Mouse (Mus musculus): ENCODE measurements around the gene Tbc1d9b. TPM values are rescaled to one million over a fixed set of nuclear protein-coding genes. Genes with fewer than 3 reads are reported as not detected.
"Not testable (repeated sequence)": the region's sequence is repeated elsewhere in the genome, so short reads cannot be mapped to it uniquely, and the experiment has no call there.

Gene Tbc1d9b
- polyA plus RNA-seq, 1 experiment from 2014 or later, result 27.7 TPM

GRCm38 (mm10) chr11:50138206-50138822 lies 7.1 kb downstream of the Tbc1d9b start:
- DNase-seq (ENCODE audit: low spot score), result no peak

GRCm38 (mm10) chr11:50139571-50139970 lies 8.4 kb downstream of the Tbc1d9b start:
- DNase-seq (ENCODE audit: low spot score), result no peak

DNA sequence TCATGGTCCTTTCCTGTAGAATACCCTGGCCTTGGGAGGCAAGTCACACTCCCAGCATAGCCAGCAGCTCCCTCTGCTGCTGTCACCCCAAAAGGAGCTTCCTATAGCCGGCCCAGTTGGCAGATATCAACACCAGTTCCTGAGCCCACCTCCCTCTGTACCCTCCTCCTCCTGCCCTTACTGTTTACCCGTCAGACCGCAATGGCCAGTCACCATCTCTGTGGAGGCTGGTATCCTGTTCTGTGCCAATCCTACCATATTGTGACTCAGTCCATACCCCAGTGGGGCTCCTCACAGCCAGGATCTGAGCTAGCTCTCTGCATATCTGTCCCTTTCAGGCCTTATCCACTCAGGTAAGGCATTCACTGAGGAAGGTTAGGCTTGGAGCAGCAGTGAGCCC lies 14.3 kb downstream of the Tbc1d9b start:
- no peak for DNase-seq (ENCODE audit: low spot score)

- no peak for DNase-seq (ENCODE audit: low spot score)
Observed at GRCm38 (mm10) chr11:50146121-50146520, 14.9 kb downstream of the Tbc1d9b start.

DNA sequence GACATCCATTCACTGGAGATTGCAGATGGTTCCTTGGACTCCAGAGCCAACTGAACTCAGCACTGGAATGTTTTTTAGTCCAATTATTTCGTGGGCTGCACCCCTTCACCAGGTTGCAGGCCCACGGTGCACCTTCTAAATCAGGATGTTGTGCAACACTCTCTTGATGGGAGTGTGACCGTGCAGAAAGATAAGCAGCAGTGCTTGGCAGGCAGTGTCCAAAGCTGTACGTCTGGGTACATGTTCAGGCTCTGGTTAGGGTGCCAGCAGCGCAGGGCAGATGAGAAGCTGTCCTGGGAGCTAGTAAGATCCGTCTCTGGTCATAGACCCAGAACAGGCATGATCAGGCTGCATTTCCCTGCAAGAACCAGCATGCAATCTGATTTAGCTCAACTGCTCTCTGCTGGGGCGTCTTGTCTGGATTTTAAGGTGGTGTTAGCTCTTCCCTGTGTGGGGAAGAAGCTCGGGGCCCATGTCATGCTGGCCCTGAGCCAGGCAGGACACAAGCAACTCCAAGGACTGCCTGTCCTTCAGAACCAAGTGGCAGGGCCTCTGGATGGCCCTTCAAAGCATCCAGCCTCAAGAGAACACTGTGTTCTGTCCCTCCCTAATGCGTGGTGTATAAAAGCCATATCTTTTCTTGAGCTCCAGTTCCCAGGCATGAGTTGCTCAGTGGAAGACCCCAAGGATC lies 16.2 kb downstream of the Tbc1d9b start:
- DNase-seq (ENCODE audit: low spot score), result no peak

- DNase-seq (ENCODE audit: low spot score), result no peak
Observed at GRCm38 (mm10) chr11:50147958-50148476, 16.8 kb downstream of the Tbc1d9b start.

DNA sequence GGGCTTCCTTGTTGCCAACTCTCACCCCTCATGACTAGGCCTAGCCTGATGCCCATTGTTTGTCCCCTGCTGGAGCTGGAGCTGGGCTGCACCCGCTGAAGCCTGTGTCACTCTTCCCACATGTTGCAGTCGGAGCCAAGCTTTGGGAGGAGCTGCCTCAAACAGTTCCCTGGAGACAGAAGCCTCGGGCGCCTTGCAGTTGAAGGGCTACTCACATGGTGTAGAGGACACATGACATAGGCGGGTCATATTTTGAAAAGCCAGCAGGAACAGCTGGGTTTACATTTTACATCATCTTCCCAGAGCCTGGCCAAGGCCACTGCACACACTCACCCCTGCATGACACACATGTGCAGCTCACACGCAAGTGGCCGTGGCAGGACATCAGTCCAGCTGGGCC lies 18.0 kb downstream of the Tbc1d9b start:
- DNase-seq (ENCODE audit: low spot score), result no peak

DNA sequence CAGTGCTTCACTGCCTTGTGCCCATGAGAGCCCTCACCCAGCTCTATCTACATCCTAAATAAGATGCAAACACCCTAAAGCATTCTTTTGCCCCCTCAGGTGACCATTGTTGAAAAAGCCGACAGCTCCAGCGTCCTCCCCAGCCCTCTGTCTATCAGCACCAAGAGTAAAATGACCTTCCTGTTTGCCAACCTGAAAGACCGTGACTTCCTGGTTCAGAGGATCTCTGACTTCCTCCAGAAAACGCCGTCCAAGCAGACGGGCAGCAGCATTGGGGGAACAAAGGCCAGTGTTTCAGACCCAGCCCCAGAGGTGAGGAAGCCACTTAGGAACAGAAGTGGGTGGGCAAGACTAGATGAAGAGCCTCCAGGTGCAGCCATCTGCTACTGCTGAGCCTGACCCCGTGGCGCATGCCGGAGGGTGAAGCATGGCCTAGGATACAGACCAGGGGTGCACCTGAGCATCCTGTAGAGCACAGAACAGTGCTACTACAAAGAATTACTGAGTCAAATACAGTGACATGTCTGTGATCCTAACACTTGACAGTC lies 18.5 kb downstream of the Tbc1d9b start:
- DNase-seq (ENCODE audit: low spot score), result no peak

GRCm38 (mm10) chr11:50151374-50151773 lies 20.2 kb downstream of the Tbc1d9b start:
- no peak for DNase-seq (ENCODE audit: low spot score)

DNA sequence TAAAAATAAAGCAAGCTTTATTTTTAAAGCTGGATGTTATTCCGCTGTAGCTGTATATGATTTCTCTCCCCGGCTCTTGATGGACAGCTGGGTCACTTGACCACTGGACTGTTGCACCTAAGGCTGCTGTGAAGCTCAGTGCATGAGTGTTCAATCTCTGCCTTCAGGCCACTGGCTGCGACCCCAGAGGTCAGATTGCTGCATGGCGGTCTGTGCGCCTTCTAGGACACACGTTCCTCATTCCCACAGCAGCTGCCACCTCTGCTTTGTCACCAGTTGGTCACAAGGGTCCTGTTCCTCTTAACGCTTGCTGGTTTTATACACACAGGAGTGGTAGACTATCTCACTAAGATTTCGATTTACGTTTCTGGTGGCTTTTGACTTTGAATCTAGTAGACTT lies 23.0 kb downstream of the Tbc1d9b start:
- no peak for DNase-seq (ENCODE audit: low spot score)

DNA sequence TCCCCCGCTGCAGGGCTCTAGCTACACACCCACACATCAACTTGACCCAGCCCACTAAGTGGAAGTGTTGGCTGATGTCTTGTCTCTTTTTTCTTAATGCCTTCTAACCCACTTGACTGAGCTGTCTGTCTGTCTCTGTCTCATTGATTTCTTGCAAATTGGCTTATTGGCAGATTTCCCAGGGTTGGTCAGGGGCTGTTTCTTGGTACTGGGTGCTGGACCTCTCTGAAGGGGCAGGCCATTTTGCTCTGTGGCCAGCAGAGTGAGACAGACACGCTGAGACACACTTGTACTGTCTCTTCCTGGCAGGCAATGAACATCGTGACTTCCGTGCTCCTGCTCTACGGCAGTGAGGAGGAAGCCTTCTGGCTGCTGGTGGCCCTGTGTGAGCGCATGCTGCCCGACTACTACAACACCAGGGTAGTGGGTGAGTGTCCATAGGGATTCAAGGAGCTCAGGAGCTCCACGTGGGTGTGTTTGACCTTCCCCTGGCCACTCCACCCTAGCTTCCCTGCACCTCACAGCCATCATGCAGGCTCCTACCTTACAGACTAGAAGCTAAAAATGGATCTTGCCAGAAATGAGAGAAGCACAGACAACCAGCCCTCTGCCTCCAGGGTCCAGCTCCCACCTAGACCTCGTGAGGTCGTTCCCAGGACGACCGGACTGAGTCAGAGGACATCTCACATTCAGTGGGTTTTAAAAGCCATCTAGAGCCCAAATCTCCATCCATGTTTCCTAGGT lies 23.8 kb downstream of the Tbc1d9b start:
- no peak for DNase-seq (ENCODE audit: low spot score)

DNA sequence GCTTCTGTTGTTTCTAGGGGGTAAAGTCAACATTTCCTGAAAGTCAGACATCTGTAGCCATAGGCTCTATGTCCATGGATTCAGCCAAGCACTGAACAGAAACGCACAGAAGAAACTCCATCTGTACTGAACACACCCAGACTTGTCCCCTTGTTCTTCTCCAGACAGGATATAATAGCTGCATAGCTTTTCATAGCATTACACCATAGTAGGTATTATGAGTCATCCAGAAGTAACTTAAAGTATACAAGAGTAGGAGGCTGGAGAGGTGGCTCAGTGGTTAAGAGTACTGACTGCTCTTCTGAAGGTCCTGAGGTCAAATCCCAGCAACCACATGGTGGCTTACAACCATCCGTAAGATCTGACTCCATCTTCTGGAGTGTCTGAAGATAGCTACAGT lies 24.6 kb downstream of the Tbc1d9b start:
- no peak for DNase-seq (ENCODE audit: low spot score)

DNA sequence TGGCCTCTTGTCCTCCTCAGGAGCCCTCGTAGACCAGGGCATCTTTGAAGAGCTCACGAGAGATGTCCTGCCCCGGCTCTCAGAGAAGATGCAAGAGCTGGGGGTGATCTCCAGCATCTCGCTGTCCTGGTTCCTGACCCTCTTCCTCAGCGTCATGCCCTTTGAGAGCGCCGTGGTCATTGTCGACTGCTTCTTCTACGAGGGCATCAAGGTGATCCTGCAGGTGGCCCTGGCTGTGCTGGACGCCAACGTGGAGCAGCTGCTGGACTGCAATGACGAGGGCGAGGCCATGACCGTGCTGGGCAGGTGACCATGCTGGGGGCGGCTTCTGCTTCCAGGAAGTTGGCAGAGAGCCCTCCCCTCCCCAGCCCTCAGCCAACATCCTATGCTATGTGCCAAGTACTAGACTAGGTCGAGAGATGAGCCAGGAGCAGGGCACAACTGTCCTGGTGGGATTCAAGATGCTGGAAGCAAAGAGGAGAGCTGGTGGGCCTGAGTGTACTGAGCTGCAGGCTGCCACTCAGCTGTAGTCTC lies 25.6 kb downstream of the Tbc1d9b start:
- DNase-seq (ENCODE audit: low spot score), result no peak

DNA sequence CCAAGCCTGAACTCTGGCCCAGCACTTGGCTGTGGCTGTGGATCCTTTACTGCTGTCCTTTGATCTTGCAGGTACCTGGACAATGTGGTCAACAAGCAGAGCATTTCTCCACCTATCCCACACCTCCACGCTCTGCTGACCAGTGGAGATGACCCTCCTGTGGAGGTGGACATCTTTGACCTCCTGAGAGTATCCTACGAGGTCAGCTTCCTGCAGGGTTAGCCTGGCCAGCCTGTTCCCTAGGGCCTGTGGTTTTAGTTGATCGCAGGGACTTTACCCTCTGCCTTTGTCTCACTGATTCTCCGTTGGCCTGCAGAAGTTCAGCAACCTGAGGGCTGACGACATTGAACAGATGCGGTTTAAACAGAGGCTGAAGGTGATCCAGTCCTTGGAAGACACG lies 27.1 kb downstream of the Tbc1d9b start:
- DNase-seq (ENCODE audit: low spot score), result no peak

- DNase-seq (ENCODE audit: low spot score), result no peak
Observed at GRCm38 (mm10) chr11:50159347-50159746, 28.2 kb downstream of the Tbc1d9b start.

DNA sequence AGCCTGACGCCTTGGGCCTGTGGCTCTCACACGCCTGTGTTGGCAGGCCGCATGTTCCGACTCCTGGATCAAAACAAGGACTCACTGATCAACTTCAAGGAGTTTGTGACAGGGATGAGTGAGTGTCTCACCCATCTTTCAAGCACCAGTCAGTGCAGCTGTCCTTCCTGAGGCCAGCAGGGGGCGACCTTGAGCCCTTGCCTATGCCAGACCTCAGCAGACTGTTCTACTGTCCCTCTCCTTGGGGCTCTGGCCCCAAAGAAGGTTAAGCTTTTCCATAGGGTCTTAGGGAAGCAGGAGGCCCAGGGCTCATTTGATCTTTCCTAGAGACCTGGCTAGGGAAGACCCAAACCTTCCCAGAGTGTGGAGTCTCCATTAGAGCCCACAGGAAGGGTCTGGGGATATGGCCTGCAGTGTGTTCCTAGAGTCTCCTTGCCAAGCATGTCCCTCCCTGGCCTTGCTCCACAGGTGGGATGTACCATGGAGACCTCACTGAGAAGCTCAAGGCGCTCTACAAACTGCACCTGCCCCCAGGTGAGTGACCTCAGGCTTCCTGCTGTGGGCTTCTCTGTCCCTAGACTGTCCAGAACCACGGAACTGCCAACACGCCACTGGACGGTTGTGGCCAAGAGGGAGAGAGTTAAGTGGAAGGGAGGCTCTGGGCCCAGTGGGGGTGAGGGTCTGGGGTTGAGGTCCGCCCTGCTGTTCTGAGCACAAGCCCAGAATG lies 30.5 kb downstream of the Tbc1d9b start:
- DNase-seq (ENCODE audit: low spot score), result peak; percentile 74

- no peak for DNase-seq (ENCODE audit: low spot score)
Observed at GRCm38 (mm10) chr11:50162338-50163050, 31.3 kb downstream of the Tbc1d9b start.

DNA sequence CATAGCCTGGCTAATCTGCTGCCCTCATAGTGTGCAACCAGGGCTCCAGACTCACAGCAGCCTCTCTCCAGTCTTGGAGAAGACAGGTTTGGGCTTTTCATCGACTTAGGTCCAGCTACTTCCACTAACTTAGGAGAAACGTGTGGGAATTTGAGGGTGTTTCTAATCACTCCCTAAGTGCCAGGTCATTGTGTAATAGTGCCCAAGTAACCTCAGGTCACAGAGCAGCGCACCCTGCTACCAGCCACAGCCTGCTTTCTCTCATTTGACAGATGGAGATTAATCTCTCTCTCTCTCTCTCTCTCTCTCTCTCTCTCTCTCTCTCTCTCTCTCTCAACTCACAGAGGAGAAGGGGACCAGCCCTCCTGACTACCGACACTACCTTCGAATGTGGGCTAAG lies 37.2 kb downstream of the Tbc1d9b start:
- no peak for DNase-seq (ENCODE audit: low spot score)

- not testable (repeated sequence) for DNase-seq (ENCODE audit: low spot score)
Observed at GRCm38 (mm10) chr11:50174111-50174729, 43.0 kb downstream of the Tbc1d9b start, which contains the start of gene Mrnip. TSS of gene Mrnip (plus strand) at chr11:50174444.

- peak; percentile 96 for DNase-seq (ENCODE audit: low spot score)
Observed at GRCm38 (mm10) chr11:50174730-50175187, 43.6 kb downstream of the Tbc1d9b start.
